Mouse (Mus musculus) kidney, embryonic 15.5 days (tissue): ENCODE data around the gene Sag. TPM values are rescaled to one million over a fixed set of nuclear protein-coding genes. Genes with fewer than 3 reads are reported as not detected.
A peak's percentile ranks its signal among the peaks of the same experiment; 100 is the strongest.

Experiments used
- ATAC-seq: fragments of 200-750 bp; cut with Nextera tagmentation; replicated peaks from 2 replicates; pipeline ENCODE4 v1.8.0; 2017; ENCODE audit warnings: moderate TSS enrichment; ENCODE audit not compliant: low FRiP score
- H3K27ac ChIP-seq: fragments of 300-500 bp; sonication (generic); 2 replicates; pipeline ENCODE4 v1.5.1; 2015; ENCODE audit warnings: mild to moderate bottlenecking, inconsistent platforms
- H3K27me3 ChIP-seq: fragments of 300-500 bp; sonication (generic); 2 replicates; pipeline ENCODE4 v1.6.1; 2015; ENCODE audit warnings: inconsistent platforms
- H3K36me3 ChIP-seq: fragments of 300-500 bp; sonication (generic); 2 replicates; pipeline ENCODE4 v1.6.1; 2015; ENCODE audit warnings: inconsistent platforms
- H3K4me1 ChIP-seq: fragments of 300-500 bp; sonication (generic); 2 replicates; pipeline ENCODE4 v1.6.1; 2015; ENCODE audit warnings: inconsistent platforms
- H3K4me2 ChIP-seq: fragments of 300-500 bp; sonication (generic); 2 replicates; pipeline ENCODE4 v1.6.1; 2015; ENCODE audit warnings: moderate library complexity, mild to moderate bottlenecking, inconsistent platforms
- H3K4me3 ChIP-seq: fragments of 300-500 bp; sonication (generic); replicated peaks from 2 replicates; pipeline ENCODE4 v1.5.1; 2015; ENCODE audit warnings: mild to moderate bottlenecking, inconsistent platforms
- H3K9ac ChIP-seq: fragments of 300-500 bp; sonication (generic); 2 replicates; pipeline ENCODE4 v1.6.1; 2015; ENCODE audit warnings: mild to moderate bottlenecking, inconsistent platforms
- H3K9me3 ChIP-seq: fragments of 300-500 bp; sonication (generic); replicated peaks from 2 replicates; pipeline ENCODE4 v1.6.1; 2016; ENCODE audit warnings: inconsistent platforms
- WGBS: fragments of 180-500 bp; shearing (Covaris S2); methylation state at CpG from one replicate; pipeline ENCODE4 v1.1.7; 2015; ENCODE audit warnings: mixed read lengths; 5-methylcytosine and 5-hydroxymethylcytosine counted together
- polyA plus RNA-seq: library from polyadenylated mRNA; unstranded; fragments of >200 nt; fragmentation: Nextera tagmentation; extraction: Ambion mirVana; gene quantifications from 2 replicates; pipeline ENCODE4 v1.2.1, GENCODE M21; 2015

Gene Sag
- polyA plus RNA-seq, 1 experiment from 2014 or later, result 3.1 TPM

DNA sequence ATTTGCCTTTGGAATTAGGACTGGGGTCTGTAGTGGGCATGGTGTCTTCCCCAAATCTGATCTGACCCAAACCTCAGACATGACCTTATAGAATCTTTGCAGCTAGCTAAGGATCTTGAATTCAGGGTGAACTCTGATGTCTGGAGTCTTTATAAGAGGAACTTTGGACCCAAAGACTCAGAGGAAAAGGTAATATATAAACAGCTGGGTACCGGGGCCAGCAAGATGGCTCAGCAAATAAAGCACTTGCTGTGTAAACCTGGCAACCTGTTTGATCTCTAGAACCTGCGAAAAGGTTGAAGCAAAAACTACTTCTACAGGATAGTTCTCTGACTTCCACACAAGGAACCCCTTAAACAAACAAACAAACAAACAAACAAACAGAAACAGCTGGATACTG is 55.0 kb downstream of the Sag start:
- no peak overlapping the region for H3K9ac ChIP-seq

DNA sequence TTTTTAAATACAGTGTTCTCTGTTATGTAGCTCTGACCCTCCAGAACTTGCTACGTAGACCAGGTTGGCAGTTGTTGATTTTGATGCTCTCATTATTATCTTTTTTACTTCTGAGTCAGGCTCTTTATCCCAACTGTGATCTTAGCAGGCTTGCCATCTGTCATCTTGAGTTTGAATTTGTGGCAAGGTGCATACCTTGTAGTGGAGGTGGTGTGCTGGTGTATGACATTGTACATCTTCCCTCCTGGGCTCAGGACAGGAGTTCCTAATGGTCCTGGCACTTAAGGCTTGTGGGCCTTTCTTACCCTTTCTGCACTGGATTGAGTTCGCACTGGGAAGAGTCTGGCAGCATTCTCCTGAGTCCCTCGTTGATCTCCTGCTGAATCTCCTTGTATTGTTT is 60.1 kb downstream of the Sag start:
- ATAC-seq, result no peak
- H3K9ac ChIP-seq, result no peak overlapping the region
- peaks cover 8% of the 10 kb centered on the region; the same call in 1 of the 2 replicates for H3K4me1 ChIP-seq
- H3K27me3 ChIP-seq, result no peaks in the 10 kb centered on the region
- no peak overlapping the region for H3K4me2 ChIP-seq
- no peak overlapping the region for H3K27ac ChIP-seq
- H3K9me3 ChIP-seq, result no peaks in the 10 kb centered on the region
- H3K36me3 ChIP-seq, result no peaks in the 10 kb centered on the region
- WGBS, result 79% methylated on average over 3 of the region's 3 CpGs
- H3K4me3 ChIP-seq, result no peak overlapping the region

More for the DNA sequence above, 55.0 kb downstream of the Sag start:
- H3K36me3 ChIP-seq, result no peaks in the 10 kb centered on the region
- H3K27ac ChIP-seq, result no peak overlapping the region
- no peak overlapping the region for H3K4me2 ChIP-seq
- peaks cover 26% of the 10 kb centered on the region for H3K4me1 ChIP-seq
- no peak for ATAC-seq
- WGBS, result 94% methylated on average over 2 of the region's 2 CpGs
- H3K27me3 ChIP-seq, result no peaks in the 10 kb centered on the region
- no peak overlapping the region for H3K4me3 ChIP-seq
- H3K9me3 ChIP-seq, result no peaks in the 10 kb centered on the region

DNA sequence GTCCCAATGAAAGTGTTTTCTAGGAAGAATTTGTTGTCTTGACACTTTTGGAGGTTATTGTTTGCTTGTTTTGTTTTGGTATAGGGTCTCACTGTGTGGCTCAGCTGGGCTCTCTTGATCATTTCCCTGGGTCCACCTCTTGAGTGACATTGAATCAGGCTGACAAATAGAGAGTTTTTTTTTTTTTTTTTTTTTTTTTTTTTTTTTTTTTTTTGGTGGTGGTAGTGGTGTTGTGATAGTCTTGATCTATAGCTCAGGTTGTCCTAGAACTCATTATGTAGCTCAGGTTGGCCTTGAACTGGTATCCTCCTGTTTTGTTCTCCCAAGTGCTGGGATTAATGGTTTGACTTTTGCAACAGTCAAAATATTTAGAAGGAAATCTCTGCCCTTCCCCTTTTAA is 61.4 kb downstream of the Sag start:
- Histone ChIP-seq H3K27me3 (no peaks in the 10 kb centered on the region), H3K27ac (no peak overlapping the region), H3K36me3 (no peaks in the 10 kb centered on the region), H3K4me2 (no peak overlapping the region), H3K9ac (no peak overlapping the region), H3K4me1 (peaks cover 8% of the 10 kb centered on the region; the same call in 1 of the 2 replicates), H3K4me3 (no peak overlapping the region), H3K9me3 (no peaks in the 10 kb centered on the region)
- no peak for ATAC-seq

DNA sequence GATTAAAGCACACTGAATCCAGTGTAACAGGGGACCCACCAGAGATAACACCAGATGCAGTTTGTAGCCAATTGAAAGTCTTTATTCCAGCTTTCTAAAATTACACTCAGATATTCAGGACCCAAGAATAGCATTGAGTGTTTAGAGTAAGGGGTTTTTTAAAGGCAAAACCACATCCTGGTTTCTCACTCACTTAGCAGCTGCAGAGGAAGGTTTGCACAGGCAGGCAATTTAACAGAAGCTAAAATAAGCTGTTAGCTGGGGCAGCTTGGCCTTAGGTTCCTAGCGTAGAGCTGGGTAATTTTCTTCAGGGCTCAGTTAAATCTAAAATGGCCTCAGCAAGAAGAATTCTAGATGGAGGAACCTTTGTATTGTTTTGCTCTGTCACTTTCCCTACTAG is 63.2 kb downstream of the Sag start:
- Histone ChIP-seq H3K36me3 (no peaks in the 10 kb centered on the region), H3K4me2 (no peak overlapping the region), H3K4me3 (no peak overlapping the region), H3K9me3 (no peaks in the 10 kb centered on the region), H3K27ac (no peak overlapping the region), H3K27me3 (no peaks in the 10 kb centered on the region), H3K4me1 (peaks cover 21% of the 10 kb centered on the region), H3K9ac (no peak overlapping the region)
- ATAC-seq, result no peak
- WGBS, result 89% methylated on average over 1 of the region's 1 CpGs

DNA sequence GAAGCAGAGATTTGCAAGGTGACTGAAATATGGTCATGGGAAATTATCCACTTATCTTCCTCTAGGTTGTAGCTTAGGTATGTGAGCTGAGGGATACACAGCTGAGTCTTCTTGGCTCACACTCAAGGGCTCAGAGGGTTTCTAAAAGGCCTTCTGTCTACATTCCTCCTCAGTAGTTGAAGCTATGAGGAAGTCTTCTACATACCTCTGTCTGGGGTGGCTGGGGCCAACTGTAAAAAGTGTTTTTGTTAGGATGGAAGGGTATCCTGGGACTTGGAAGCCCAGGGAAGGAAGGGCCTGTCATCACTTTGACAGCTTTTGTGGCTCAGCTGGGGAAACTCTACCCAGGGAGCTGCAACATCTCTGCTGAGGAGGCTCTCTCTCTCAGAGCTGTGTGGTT is 68.1 kb downstream of the Sag start:
- ATAC-seq, result no peak
- Histone ChIP-seq H3K4me2 (no peak overlapping the region), H3K9me3 (no peaks in the 10 kb centered on the region), H3K27me3 (no peaks in the 10 kb centered on the region), H3K4me3 (no peak overlapping the region), H3K36me3 (no peaks in the 10 kb centered on the region), H3K27ac (0 out of 2 replicates have a peak overlapping the region, but pooled peaks have one; percentile 35), H3K4me1 (peaks cover 18% of the 10 kb centered on the region), H3K9ac (no peak overlapping the region)

DNA sequence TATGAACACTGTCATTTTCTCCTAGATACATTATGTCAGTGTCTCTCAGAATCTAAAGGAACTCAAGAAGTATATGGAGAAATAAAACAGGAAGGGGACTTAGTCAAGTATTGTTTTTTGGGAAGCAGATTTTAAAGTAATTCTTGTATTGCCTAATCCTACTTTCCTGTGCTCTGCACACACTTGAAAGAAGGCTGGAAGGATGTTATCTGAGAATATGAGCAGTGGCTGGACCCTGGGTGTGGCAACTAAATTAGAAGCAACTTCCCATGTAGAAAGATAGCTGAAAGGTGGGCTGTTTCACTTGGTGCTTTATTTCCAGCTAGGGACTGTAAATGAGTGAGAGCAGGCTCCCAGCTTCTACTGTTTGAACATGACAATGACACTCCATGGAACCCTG is 69.6 kb downstream of the Sag start:
- Histone ChIP-seq H3K4me1 (peaks cover 29% of the 10 kb centered on the region), H3K4me2 (no peak overlapping the region), H3K4me3 (no peak overlapping the region), H3K9ac (no peak overlapping the region), H3K27ac (no peak overlapping the region), H3K9me3 (no peaks in the 10 kb centered on the region), H3K36me3 (no peaks in the 10 kb centered on the region), H3K27me3 (no peaks in the 10 kb centered on the region)
- no peak for ATAC-seq

DNA sequence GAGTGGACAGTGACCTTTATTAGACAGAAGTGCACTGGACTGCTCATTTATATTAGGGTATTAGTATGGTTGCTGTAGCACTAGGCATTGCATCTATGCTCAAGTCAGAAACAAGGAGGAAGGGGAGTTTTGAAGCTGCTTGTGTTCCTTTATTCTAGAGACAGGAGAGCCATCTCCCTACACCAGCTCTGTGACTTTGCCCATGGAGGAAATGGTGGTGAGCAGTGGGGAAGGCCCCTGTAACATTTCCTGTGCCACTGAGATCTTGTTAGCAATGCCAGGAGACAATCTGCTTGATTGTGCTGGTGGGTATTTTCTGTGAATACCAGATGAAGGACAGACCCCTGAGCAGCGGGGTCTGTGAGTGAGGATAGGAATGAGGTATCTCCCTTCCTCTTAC is 72.6 kb downstream of the Sag start:
- H3K27ac ChIP-seq, result no peak overlapping the region
- H3K9ac ChIP-seq, result no peak overlapping the region
- no peak overlapping the region for H3K4me3 ChIP-seq
- H3K36me3 ChIP-seq, result peaks cover under 1% of the 10 kb centered on the region; the same call in 1 of the 2 replicates
- WGBS, result 88% methylated on average over 1 of the region's 1 CpGs
- no peak for ATAC-seq
- no peaks in the 10 kb centered on the region for H3K9me3 ChIP-seq
- no peak overlapping the region for H3K4me2 ChIP-seq
- H3K27me3 ChIP-seq, result no peaks in the 10 kb centered on the region
- H3K4me1 ChIP-seq, result peaks cover 48% of the 10 kb centered on the region

DNA sequence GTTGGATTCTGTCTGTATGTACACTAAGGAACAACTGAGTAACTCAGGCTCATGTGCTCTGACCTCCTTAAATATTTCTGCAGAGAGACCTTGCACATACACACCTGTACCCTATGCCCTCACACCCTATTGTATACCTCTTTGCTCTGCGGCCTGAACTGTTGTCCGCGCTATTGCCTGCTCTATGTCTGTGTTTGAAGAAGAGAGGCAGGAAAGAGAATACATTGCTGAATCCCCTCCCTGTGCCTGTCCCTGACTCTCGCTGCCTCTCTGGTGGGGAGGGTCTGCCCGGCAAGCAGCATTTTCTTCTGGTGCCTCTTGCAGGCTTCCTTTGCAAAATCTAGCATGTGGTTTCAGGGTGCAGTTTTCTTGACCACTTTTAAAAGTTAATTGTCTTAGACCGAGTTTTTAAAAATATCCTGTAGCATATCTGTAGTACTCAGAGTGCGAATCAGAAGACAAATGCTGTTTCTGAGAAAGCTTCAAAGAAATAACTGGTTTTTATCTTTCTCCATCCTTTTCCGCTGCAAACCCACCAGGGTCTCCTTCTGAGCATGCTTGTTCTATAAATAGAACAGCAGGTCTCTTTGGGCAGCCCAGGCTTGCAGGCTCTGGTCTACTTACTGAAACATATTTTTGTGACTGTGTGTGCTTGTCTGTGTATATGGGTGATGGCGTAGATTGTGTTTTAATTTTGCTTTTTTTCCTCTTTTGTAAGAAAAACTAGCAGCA is 74.2 kb downstream of the Sag start:
- Histone ChIP-seq H3K27me3 (no peaks in the 10 kb centered on the region), H3K36me3 (peaks cover 14% of the 10 kb centered on the region), H3K4me1 (peaks cover 40% of the 10 kb centered on the region), H3K4me2 (no peak overlapping the region), H3K4me3 (no peak overlapping the region), H3K27ac (0 out of 2 replicates have a peak overlapping the region, but pooled peaks have one; percentile 27), H3K9ac (no peak overlapping the region), H3K9me3 (no peaks in the 10 kb centered on the region)
- WGBS, result 67% methylated on average over 9 of the region's 9 CpGs
- no peak for ATAC-seq

DNA sequence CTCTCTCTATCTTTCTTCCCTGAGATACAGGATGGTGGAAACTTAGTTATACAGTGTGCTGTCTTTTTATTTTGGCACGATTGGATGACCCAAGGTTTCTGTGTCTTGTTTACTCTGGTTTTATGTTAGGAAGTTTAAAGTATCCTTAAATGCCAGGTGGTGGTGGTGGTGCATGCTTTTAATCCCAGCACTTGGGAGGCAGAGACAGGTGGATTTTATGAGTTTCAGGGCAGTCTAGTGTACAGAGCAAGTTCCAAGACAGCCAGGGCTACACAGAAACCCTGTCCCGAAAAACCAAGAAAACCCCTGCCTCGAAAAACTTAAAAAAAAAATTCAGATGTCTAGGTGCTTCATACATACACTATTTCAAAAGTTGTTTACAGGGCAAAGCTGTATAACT is 75.6 kb downstream of the Sag start:
- peaks cover 28% of the 10 kb centered on the region for H3K36me3 ChIP-seq
- 85% methylated on average over 3 of the region's 3 CpGs for WGBS
- no peaks in the 10 kb centered on the region for H3K27me3 ChIP-seq
- ATAC-seq, result no peak
- H3K4me3 ChIP-seq, result no peak overlapping the region
- H3K4me1 ChIP-seq, result peaks cover 40% of the 10 kb centered on the region
- no peaks in the 10 kb centered on the region for H3K9me3 ChIP-seq
- peak overlapping the region; percentile 89 for H3K27ac ChIP-seq
- H3K9ac ChIP-seq, result no peak overlapping the region
- no peak overlapping the region for H3K4me2 ChIP-seq

DNA sequence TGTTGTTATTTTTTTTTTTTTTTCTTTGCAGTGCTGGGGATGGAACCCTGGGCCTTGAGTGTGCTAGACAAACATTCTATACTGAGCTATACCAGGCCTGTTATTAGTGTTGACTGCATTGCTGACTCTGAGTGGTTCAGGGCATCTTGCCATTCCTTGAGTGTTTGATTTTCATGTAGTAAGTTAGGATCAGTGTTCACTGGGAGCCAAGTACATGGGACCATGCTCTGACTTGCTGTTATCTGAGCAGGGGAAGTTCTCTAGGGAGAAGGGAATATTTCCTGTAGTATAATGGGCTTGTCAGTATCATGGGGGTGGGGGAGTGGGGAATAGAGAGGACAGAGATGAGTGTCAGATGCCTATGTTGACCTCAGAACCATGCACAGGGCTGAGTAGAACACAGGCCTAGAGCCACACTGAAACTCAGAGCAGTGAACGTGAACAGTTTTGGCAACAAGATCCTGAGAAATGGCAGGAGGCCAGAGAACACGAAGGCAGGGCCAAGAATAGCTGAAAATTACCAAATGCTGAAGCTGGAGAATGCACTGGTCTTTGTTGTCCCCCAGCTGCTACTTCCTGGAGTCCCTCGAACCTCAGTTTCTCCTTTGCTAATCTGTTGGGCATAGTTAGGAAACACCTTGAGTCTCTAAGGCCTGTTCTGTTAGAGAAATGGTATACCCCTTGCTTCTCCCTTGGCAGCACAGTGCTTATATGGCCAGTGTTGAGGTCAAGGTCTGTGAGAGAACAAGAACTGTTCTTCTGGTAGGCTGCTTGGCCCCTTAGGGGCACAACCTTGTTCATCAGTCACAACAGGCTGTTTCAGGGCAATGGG is 76.2 kb downstream of the Sag start:
- Histone ChIP-seq H3K27ac (peak overlapping the region; percentile 89), H3K9ac (no peak overlapping the region), H3K9me3 (no peaks in the 10 kb centered on the region), H3K4me3 (no peak overlapping the region), H3K27me3 (no peaks in the 10 kb centered on the region), H3K4me2 (no peak overlapping the region), H3K36me3 (peaks cover 34% of the 10 kb centered on the region), H3K4me1 (peaks cover 40% of the 10 kb centered on the region)
- ATAC-seq, result peak; percentile 86
- 32% methylated on average over 3 of the region's 3 CpGs for WGBS

DNA sequence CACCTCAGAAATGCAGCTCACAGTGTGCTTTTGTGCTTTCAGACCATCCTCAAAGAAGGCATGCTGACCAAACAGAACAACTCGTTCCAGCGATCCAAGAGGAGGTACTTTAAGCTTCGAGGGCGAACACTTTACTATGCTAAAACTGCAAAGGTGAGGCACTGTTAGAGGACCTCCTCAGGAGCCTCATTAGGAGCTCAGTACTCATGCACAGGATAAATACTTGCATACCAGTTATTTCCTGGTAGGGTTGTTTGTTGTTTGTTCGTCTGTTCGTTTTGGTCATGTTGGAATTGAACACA is 76.8 kb downstream of the Sag start:
- peaks cover 40% of the 10 kb centered on the region for H3K4me1 ChIP-seq
- H3K4me3 ChIP-seq, result no peak overlapping the region
- H3K27me3 ChIP-seq, result no peaks in the 10 kb centered on the region
- WGBS, result 82% methylated on average over 6 of the region's 6 CpGs
- H3K27ac ChIP-seq, result peak overlapping the region; percentile 89
- no peak for ATAC-seq
- no peak overlapping the region for H3K9ac ChIP-seq
- H3K4me2 ChIP-seq, result no peak overlapping the region
- H3K36me3 ChIP-seq, result peaks cover 36% of the 10 kb centered on the region
- no peaks in the 10 kb centered on the region for H3K9me3 ChIP-seq

DNA sequence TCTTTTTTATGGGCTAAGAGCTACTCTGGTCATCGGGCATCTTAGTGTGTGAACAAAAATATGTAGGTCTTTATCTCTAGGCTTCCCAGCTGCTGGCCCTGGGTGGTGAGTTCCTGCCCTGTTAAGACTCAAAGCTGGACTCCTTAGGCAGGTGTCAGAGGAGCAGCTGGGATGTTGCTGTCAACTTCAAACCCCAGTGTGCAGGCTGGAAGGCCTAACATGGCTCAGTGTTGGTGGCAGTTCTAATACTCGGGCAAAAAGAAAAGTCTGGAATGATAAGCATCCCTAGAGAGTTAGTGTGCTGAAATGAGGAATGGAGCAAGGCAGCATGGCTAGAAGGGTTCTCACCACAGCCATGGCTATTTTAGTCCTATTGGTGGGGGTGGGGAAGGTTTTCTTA is 77.4 kb downstream of the Sag start:
- H3K4me3 ChIP-seq, result no peak overlapping the region
- no peak overlapping the region for H3K9ac ChIP-seq
- H3K36me3 ChIP-seq, result peaks cover 36% of the 10 kb centered on the region
- H3K27me3 ChIP-seq, result no peaks in the 10 kb centered on the region
- 46% methylated on average over 2 of the region's 2 CpGs for WGBS
- peaks cover 40% of the 10 kb centered on the region for H3K4me1 ChIP-seq
- peak overlapping the region; percentile 56 for H3K27ac ChIP-seq
- H3K9me3 ChIP-seq, result no peaks in the 10 kb centered on the region
- no peak overlapping the region for H3K4me2 ChIP-seq
- peak; percentile 46; the same call in 1 of the 2 replicates for ATAC-seq
